Mouse (Mus musculus) lung, adult 2 months (tissue): ENCODE data around the gene Gpx4.

Experiments used
- CTCF ChIP-seq: fragments of 200-500 bp; IDR thresholded peaks from 2 replicates; pipeline ENCODE4 v1.5.1; 2011; ENCODE audit warnings: mild to moderate bottlenecking, low read length, control low read depth; ENCODE audit not compliant: insufficient read depth
- POLR2A ChIP-seq: fragments of 200-500 bp; IDR thresholded peaks from 2 replicates; pipeline ENCODE4 v1.6.1; 2011; ENCODE audit warnings: low read depth, mild to moderate bottlenecking, control low read depth, low read length, borderline replicate concordance; ENCODE audit errors: extremely low read depth

DNA sequence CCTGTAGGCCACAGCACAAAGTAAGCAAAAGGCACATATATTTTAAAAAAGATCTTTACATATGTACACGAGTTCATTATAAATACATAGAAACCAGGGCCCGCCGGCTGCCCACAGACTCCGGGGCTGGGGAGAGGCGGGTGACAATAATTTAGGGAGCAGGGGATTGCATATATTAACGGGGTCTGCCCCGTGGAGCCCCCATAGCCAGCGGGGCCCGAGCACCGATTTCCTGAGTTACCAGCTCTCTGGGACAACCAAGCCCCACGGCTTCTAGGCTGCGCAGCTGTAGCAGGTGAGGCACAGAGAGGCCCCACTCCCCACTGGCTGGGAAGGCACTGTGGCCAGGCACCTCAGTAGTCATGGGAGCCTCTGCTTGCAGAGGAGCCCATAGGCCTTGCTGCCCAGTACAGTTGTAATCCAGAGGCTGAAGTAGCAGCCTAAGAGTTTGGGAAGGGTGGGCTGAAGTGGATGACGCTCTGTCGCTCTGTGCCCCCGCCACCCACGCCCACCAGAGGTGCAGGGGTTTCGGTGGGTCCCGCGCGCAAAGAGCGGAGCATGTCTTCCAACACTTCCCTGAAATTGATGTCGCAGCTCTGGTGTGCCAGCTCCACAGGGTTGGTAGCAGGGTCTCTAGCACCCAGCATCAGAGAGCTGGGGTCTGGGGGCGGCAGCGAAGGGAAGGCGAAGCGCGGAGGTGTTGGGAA is 10.2 kb downstream of the Gpx4 start:
- TF ChIP-seq CTCF (no peak), POLR2A (0 out of 2 replicates have a peak, but pooled peaks have one; percentile 2)
